Mouse (Mus musculus) inflammation-experienced regulatory T-cells, adult 6 months (primary cell): ENCODE data around the gene AC124502.3. TPM values are rescaled to one million over a fixed set of nuclear protein-coding genes. Genes with fewer than 3 reads are reported as not detected.
"Not testable (repeated sequence)": the region's sequence is repeated elsewhere in the genome, so short reads cannot be mapped to it uniquely, and the experiment has no call there.

ENCODE experiments used
- ATAC-seq: one replicate; pipeline ENCODE4 v1.8.0; 2017
- polyA plus RNA-seq, 3 experiments: library from polyadenylated mRNA; unstranded; fragments of 100-300 nt; shearing (Covaris generic); gene quantifications; one replicate each; pipeline ENCODE4 v1.2.1; 2017

AC124502.3 gene
- under 1 TPM; 0.41 to 0.81 (median 0.44) TPM for polyA plus RNA-seq

- peak; percentile 89 for ATAC-seq
Observed at GRCm38 (mm10) chr19:5038709-5039156, at the start of gene AC124502.3, which contains the start of gene B4gat1. Gene AC124502.3 (plus strand): TSS chr19:5038891. Gene B4gat1 (plus strand): TSS chr19:5038826.

GRCm38 (mm10) chr19:4989013-4989412, 49.7 kb upstream of the AC124502.3 start:
- ATAC-seq: no peak

- no peak for ATAC-seq
Observed at GRCm38 (mm10) chr19:4989434-4990255, 49.0 kb upstream of the AC124502.3 start.

GRCm38 (mm10) chr19:4990256-4990625, 48.5 kb upstream of the AC124502.3 start, which contains the start of gene Npas4:
Gene Npas4 (minus strand): TSS chr19:4990316.
- ATAC-seq: no peak

GRCm38 (mm10) chr19:4990716-4991115, 48.0 kb upstream of the AC124502.3 start:
- ATAC-seq: no peak

- no peak for ATAC-seq
Observed at GRCm38 (mm10) chr19:4992371-4992770, 46.3 kb upstream of the AC124502.3 start.

GRCm38 (mm10) chr19:4992904-4993303, 45.8 kb upstream of the AC124502.3 start:
- peak; percentile 88 for ATAC-seq

- ATAC-seq: no peak
Observed at GRCm38 (mm10) chr19:4994043-4994442, 44.6 kb upstream of the AC124502.3 start.

- no peak for ATAC-seq
Observed at GRCm38 (mm10) chr19:4999445-5000140, 39.1 kb upstream of the AC124502.3 start.

- peak; percentile 99 for ATAC-seq
Observed at GRCm38 (mm10) chr19:5001666-5002406, 36.9 kb upstream of the AC124502.3 start.

- not testable (repeated sequence) for ATAC-seq
Observed at GRCm38 (mm10) chr19:5003644-5004043, 35.0 kb upstream of the AC124502.3 start.

- no peak for ATAC-seq
Observed at GRCm38 (mm10) chr19:5004925-5005324, 33.8 kb upstream of the AC124502.3 start.

- no peak for ATAC-seq
Observed at GRCm38 (mm10) chr19:5013138-5013537, 25.6 kb upstream of the AC124502.3 start.

- peak; percentile 58 for ATAC-seq
Observed at GRCm38 (mm10) chr19:5014961-5015398, 23.7 kb upstream of the AC124502.3 start.

GRCm38 (mm10) chr19:5016221-5016742, 22.4 kb upstream of the AC124502.3 start:
- no peak for ATAC-seq

- ATAC-seq: peak; percentile 64
Observed at GRCm38 (mm10) chr19:5016782-5017181, 21.9 kb upstream of the AC124502.3 start.

- no peak for ATAC-seq
Observed at GRCm38 (mm10) chr19:5017611-5018010, 21.1 kb upstream of the AC124502.3 start.

- no peak for ATAC-seq
Observed at GRCm38 (mm10) chr19:5018191-5018590, 20.5 kb upstream of the AC124502.3 start.

- no peak for ATAC-seq
Observed at GRCm38 (mm10) chr19:5021416-5021815, 17.3 kb upstream of the AC124502.3 start.

GRCm38 (mm10) chr19:5023621-5024479, 14.8 kb upstream of the AC124502.3 start, which contains the start of gene Slc29a2:
Gene Slc29a2 (plus strand): TSS chr19:5023860.
- ATAC-seq: peak; percentile 91

GRCm38 (mm10) chr19:5026111-5026510, 12.6 kb upstream of the AC124502.3 start:
- no peak for ATAC-seq
